Mouse (Mus musculus): ENCODE measurements around the gene Mrps10. TPM values are rescaled to one million over a fixed set of nuclear protein-coding genes. Genes with fewer than 3 reads are reported as not detected.

Mrps10 gene
- total and polyA plus RNA-seq, 3 experiments = 57.7 to 124 (median 90.3) TPM

GRCm38 (mm10) chr17:47399091-47399490 is 30.4 kb downstream of the Mrps10 start:
- Histone ChIP-seq H3K79me2 (replicated peaks; ENCODE audit: control insufficient read depth, extremely low read depth, insufficient read depth, poor library complexity, severe bottlenecking) (no peaks in the 10 kb centered on the region), H3K27me3 (replicated peaks) (peaks cover 33% of the 10 kb centered on the region), H3K4me1 (ENCODE audit: control insufficient read depth in 1 of 2, insufficient read depth in 2 of 2) (peaks cover 3 to 16% of the 10 kb centered on the region in 2 experiments; a peak in 3 of 4 replicates), H3K36me3 (replicated peaks in 1 of 2; ENCODE audit: control insufficient read depth in 1 of 2, insufficient read depth in 1 of 2, low read length in 1 of 2) (no peaks in the 10 kb centered on the region), H3K9ac (ENCODE audit: insufficient read depth, low read depth) (no peak overlapping the region), H3K4me2 (ENCODE audit: insufficient read depth, low read depth, poor library complexity, severe bottlenecking) (no peak overlapping the region), H3K27ac (ENCODE audit: insufficient read depth, low read depth) (no peak overlapping the region), H3K9me3 (replicated peaks; ENCODE audit: low read length) (no peaks in the 10 kb centered on the region), H3K4me3 (replicated peaks in 1 of 3; ENCODE audit: low read depth in 2 of 3, low read length in 2 of 3, poor library complexity in 1 of 3) (no peak overlapping the region)
- in situ Hi-C loops (cut with MboI; ENCODE audit: low pct_ligation_motif_present, low pct_unique_long_range_greater_than_20kb, low sequenced_read_pairs) (loop anchor here (25.0 kb wide), 1 partner anchor 213 kb away; the partner anchor contains the start of genes Bysl, Gm20517 and Med20), dilution Hi-C loops (cut with MboI; ENCODE audit: extremely low pct_ligation_motif_present, extremely low pct_unique_long_range_greater_than_20kb, low sequenced_read_pairs) (no loop called here)
- no peak for DNase-seq (ENCODE audit: extremely low read depth)
- TF ChIP-seq JUN (IDR thresholded peaks at IDR 0.05; ENCODE audit: insufficient read depth, low read depth, low read length) (no peak), RAD21 (IDR thresholded peaks at IDR 0.05; ENCODE audit: low read depth, low read length) (no peak), USF1 (IDR thresholded peaks at IDR 0.05; ENCODE audit: low read depth, low read length) (no peak), POLR2AphosphoS2 (IDR thresholded peaks at IDR 0.05; ENCODE audit: low read depth, low read length) (no peak), SMC3 (IDR thresholded peaks at IDR 0.05; ENCODE audit: low read depth, low read length) (no peak)

GRCm38 (mm10) chr17:47400451-47400850 is 31.8 kb downstream of the Mrps10 start, which contains the start of gene Guca1a:
TSS of gene Guca1a (minus strand) at chr17:47400584.
- no peak within 1 kb of the TSS for H3K4me2 ChIP-seq (ENCODE audit: insufficient read depth, low read depth, poor library complexity, severe bottlenecking)
- in situ Hi-C loops (cut with MboI; ENCODE audit: low pct_ligation_motif_present, low pct_unique_long_range_greater_than_20kb, low sequenced_read_pairs) = no loop called here

GRCm38 (mm10) chr17:47407717-47408557 is 39.2 kb downstream of the Mrps10 start:
- Histone ChIP-seq H3K4me3 (replicated peaks in 1 of 3; ENCODE audit: low read depth in 2 of 3, low read length in 2 of 3, poor library complexity in 1 of 3) (no peak overlapping the region), H3K27ac (ENCODE audit: insufficient read depth, low read depth) (no peak overlapping the region), H3K9me3 (replicated peaks; ENCODE audit: low read length) (no peaks in the 10 kb centered on the region), H3K9ac (ENCODE audit: insufficient read depth, low read depth) (no peak overlapping the region), H3K27me3 (replicated peaks) (peaks cover 41% of the 10 kb centered on the region), H3K4me2 (ENCODE audit: insufficient read depth, low read depth, poor library complexity, severe bottlenecking) (no peak overlapping the region), H3K79me2 (replicated peaks; ENCODE audit: control insufficient read depth, extremely low read depth, insufficient read depth, poor library complexity, severe bottlenecking) (no peaks in the 10 kb centered on the region), H3K4me1 (ENCODE audit: control insufficient read depth in 1 of 2, insufficient read depth in 2 of 2) (0 out of 4 replicates have a peak, but pooled peaks cover 0 to under 1% of the 10 kb centered on the region in 2 experiments), H3K36me3 (replicated peaks in 1 of 2; ENCODE audit: control insufficient read depth in 1 of 2, insufficient read depth in 1 of 2, low read length in 1 of 2) (no peaks in the 10 kb centered on the region)
- dilution Hi-C loops (cut with MboI; ENCODE audit: extremely low pct_ligation_motif_present, extremely low pct_unique_long_range_greater_than_20kb, low sequenced_read_pairs) = no loop called here
- TF ChIP-seq MAZ (IDR thresholded peaks at IDR 0.05; ENCODE audit: low read depth, low read length) (no peak), BHLHE40 (IDR thresholded peaks at IDR 0.05; ENCODE audit: low read depth, low read length) (no peak), HCFC1 (IDR thresholded peaks at IDR 0.05; ENCODE audit: low read depth, low read length) (no peak), POLR2A (IDR thresholded peaks at IDR 0.05; ENCODE audit: low read depth, low read length) (no peak), POLR2AphosphoS2 (IDR thresholded peaks at IDR 0.05; ENCODE audit: low read depth, low read length) (no peak), ZKSCAN1 (IDR thresholded peaks at IDR 0.05; ENCODE audit: borderline replicate concordance, low read depth, low read length) (no peak), USF2 (conservative IDR thresholded peaks at IDR 0.05; ENCODE audit: low read depth, low read length) (no peak), SMC3 (IDR thresholded peaks at IDR 0.05; ENCODE audit: low read depth, low read length) (no peak)
- in situ Hi-C loops (cut with MboI; ENCODE audit: low pct_ligation_motif_present, low pct_unique_long_range_greater_than_20kb, low sequenced_read_pairs) = no loop called here
- DNase-seq (ENCODE audit: extremely low read depth) = no peak

More at GRCm38 (mm10) chr17:47400451-47400850, 31.8 kb downstream of the Mrps10 start, which contains the start of gene Guca1a:
- Histone ChIP-seq H3K27ac (ENCODE audit: insufficient read depth, low read depth) (no peak within 1 kb of the TSS), H3K9ac (ENCODE audit: insufficient read depth, low read depth) (no peak within 1 kb of the TSS), H3K9me3 (replicated peaks; ENCODE audit: low read length) (no peaks in the 10 kb centered on the region), H3K36me3 (replicated peaks in 1 of 2; ENCODE audit: control insufficient read depth in 1 of 2, insufficient read depth in 1 of 2, low read length in 1 of 2) (no peaks in the 10 kb centered on the region), H3K27me3 (replicated peaks) (peaks cover 42% of the 10 kb centered on the region), H3K79me2 (replicated peaks; ENCODE audit: control insufficient read depth, extremely low read depth, insufficient read depth, poor library complexity, severe bottlenecking) (no peaks in the 10 kb centered on the region), H3K4me1 (ENCODE audit: control insufficient read depth in 1 of 2, insufficient read depth in 2 of 2) (peaks cover 0 to 6% of the 10 kb centered on the region in 2 experiments; a peak in 2 of 4 replicates), H3K4me3 (replicated peaks in 1 of 3; ENCODE audit: low read depth in 2 of 3, low read length in 2 of 3, poor library complexity in 1 of 3) (no peak within 1 kb of the TSS)
- no peak for DNase-seq (ENCODE audit: extremely low read depth)
- TF ChIP-seq ZMIZ1 (IDR thresholded peaks at IDR 0.05; ENCODE audit: low read depth, low read length) (no peak), POLR2AphosphoS2 (IDR thresholded peaks at IDR 0.05; ENCODE audit: low read depth, low read length) (no peak), PAX5 (IDR thresholded peaks at IDR 0.05; ENCODE audit: low read length) (no peak), TCF12 (IDR thresholded peaks at IDR 0.05; ENCODE audit: low read depth, low read length) (no peak), NRF1 (IDR thresholded peaks at IDR 0.05; ENCODE audit: low read depth, low read length) (no peak), HCFC1 (IDR thresholded peaks at IDR 0.05; ENCODE audit: low read depth, low read length) (no peak), NELFE (IDR thresholded peaks at IDR 0.05; ENCODE audit: low read depth, low read length) (no peak), MEF2A (IDR thresholded peaks at IDR 0.05; ENCODE audit: borderline replicate concordance, low read depth, low read length) (no peak), KAT2A (IDR thresholded peaks at IDR 0.05; ENCODE audit: insufficient replicate concordance, low read length) (no peak), SMC3 (IDR thresholded peaks at IDR 0.05; ENCODE audit: low read depth, low read length) (no peak), MXI1 (IDR thresholded peaks at IDR 0.05; ENCODE audit: low read depth, low read length) (no peak), POLR2A (IDR thresholded peaks at IDR 0.05; ENCODE audit: low read depth, low read length) (no peak), ZKSCAN1 (IDR thresholded peaks at IDR 0.05; ENCODE audit: borderline replicate concordance, low read depth, low read length) (no peak)
- dilution Hi-C loops (cut with MboI; ENCODE audit: extremely low pct_ligation_motif_present, extremely low pct_unique_long_range_greater_than_20kb, low sequenced_read_pairs) = no loop called here
